Mouse (Mus musculus): ENCODE results near the gene Ybx2. TPM values are rescaled to one million over a fixed set of nuclear protein-coding genes. Genes with fewer than 3 reads are reported as not detected.

The Ybx2 gene
- polyA plus RNA-seq, 1 experiment from 2014 or later, result 6.6 TPM

DNA sequence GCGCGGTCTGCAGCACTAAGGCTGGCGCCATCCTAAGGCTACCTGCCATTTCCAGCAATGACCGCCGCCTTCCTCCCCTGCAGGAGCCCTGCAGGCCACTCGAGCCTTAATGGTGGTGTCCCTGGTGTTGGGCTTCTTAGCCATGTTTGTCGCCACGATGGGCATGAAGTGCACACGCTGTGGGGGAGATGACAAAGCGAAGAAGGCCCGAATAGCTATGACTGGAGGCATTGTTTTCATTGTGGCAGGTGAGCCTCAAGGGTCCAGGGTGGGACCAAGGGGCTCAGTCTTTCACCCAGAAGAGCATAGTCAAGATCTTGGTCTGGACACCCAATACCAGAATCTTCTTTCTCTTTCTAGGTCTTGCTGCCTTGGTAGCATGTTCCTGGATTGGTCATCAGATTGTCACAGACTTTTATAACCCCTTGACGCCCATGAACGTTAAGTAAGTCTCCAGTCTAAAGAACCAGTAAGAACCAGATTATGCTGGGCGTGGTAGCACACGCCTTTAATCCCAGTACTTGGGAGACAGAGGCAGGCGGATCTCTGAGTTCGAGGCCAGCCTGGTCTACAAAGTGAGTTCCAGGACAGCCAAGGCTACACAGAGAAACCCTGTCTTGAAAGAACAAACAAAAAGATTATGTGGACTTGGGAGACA lies 31.4 kb downstream of the Ybx2 start:
- H3K4me1 ChIP-seq (ENCODE audit: control insufficient read depth, insufficient read depth, low read length), result 0 out of 2 replicates have a peak, but pooled peaks cover 9% of the 10 kb centered on the region
- H3K4me2 ChIP-seq (replicated peaks; ENCODE audit: low read depth, low read length), result peak overlapping the region; percentile 59
- peaks cover 16% of the 10 kb centered on the region for H3K36me3 ChIP-seq (ENCODE audit: control insufficient read depth, insufficient read depth, low read length)
- peak overlapping the region; percentile 87; the same call in 1 of the 2 replicates for H3K27ac ChIP-seq (ENCODE audit: low read length)
- H3K27me3 ChIP-seq (ENCODE audit: control insufficient read depth, insufficient read depth, low read length), result peaks cover 27% of the 10 kb centered on the region
- peak overlapping the region; percentile 46 for H3K4me3 ChIP-seq (ENCODE audit: low read depth, low read length)
- no peaks in the 10 kb centered on the region for H3K9me3 ChIP-seq (ENCODE audit: control insufficient read depth, low read depth, low read length)
- H3K9ac ChIP-seq (replicated peaks; ENCODE audit: low read depth, low read length), result peak overlapping the region; percentile 60
- WGBS, result 37% methylated on average over 17 of the region's 17 CpGs
- ATAC-seq (ENCODE audit: insufficient number of reproducible peaks, insufficient read depth, low FRiP score, low read depth), result no peak

- Histone ChIP-seq H3K36me3 (ENCODE audit: control insufficient read depth, insufficient read depth, low read length) (peaks cover 16% of the 10 kb centered on the region), H3K4me1 (ENCODE audit: control insufficient read depth, insufficient read depth, low read length) (0 out of 2 replicates have a peak, but pooled peaks cover 9% of the 10 kb centered on the region), H3K9me3 (ENCODE audit: control insufficient read depth, low read depth, low read length) (no peaks in the 10 kb centered on the region), H3K27ac (ENCODE audit: low read length) (no peak overlapping the region), H3K9ac (replicated peaks; ENCODE audit: low read depth, low read length) (no peak overlapping the region), H3K27me3 (ENCODE audit: control insufficient read depth, insufficient read depth, low read length) (peaks cover 23% of the 10 kb centered on the region), H3K4me3 (ENCODE audit: low read depth, low read length) (no peak overlapping the region), H3K4me2 (replicated peaks; ENCODE audit: low read depth, low read length) (no peak overlapping the region)
- no peak for ATAC-seq (ENCODE audit: insufficient number of reproducible peaks, insufficient read depth, low FRiP score, low read depth)
- whole genome bisulfite sequencing, result 72% methylated on average over 4 of the region's 4 CpGs
These were observed 33.2 kb downstream of the Ybx2 start for GRCm38 (mm10) chr11:69968793-69969192.

DNA sequence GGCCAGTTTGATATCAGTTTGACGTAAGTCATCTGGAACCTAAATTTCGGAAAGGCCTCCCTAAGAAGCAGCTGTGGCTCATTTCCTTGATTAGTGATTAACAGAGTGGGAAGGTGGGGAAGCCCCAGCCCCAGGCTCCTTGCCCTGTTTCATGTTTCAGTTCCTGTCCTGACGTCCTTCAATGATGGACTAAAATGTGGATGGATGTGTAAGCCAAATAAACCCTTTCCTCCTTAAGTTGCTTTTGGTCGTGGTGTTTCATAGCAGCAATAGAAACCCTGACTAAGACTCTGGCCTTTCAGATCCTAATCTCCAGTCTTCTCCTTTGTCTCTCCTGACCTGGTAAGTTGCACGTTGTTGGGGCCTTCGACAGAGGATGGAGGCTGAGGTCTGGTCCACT lies 34.6 kb downstream of the Ybx2 start:
- Histone ChIP-seq H3K27ac (ENCODE audit: low read length) (peak overlapping the region; percentile 18; the same call in 1 of the 2 replicates), H3K9me3 (ENCODE audit: control insufficient read depth, low read depth, low read length) (no peaks in the 10 kb centered on the region), H3K9ac (replicated peaks; ENCODE audit: low read depth, low read length) (no peak overlapping the region), H3K4me1 (ENCODE audit: control insufficient read depth, insufficient read depth, low read length) (0 out of 2 replicates have a peak, but pooled peaks cover 9% of the 10 kb centered on the region), H3K27me3 (ENCODE audit: control insufficient read depth, insufficient read depth, low read length) (peaks cover 10% of the 10 kb centered on the region), H3K36me3 (ENCODE audit: control insufficient read depth, insufficient read depth, low read length) (peaks cover 26% of the 10 kb centered on the region), H3K4me2 (replicated peaks; ENCODE audit: low read depth, low read length) (no peak overlapping the region), H3K4me3 (ENCODE audit: low read depth, low read length) (no peak overlapping the region)
- ATAC-seq (ENCODE audit: insufficient number of reproducible peaks, insufficient read depth, low FRiP score, low read depth), result no peak
- WGBS, result 77% methylated on average over 6 of the region's 6 CpGs

DNA sequence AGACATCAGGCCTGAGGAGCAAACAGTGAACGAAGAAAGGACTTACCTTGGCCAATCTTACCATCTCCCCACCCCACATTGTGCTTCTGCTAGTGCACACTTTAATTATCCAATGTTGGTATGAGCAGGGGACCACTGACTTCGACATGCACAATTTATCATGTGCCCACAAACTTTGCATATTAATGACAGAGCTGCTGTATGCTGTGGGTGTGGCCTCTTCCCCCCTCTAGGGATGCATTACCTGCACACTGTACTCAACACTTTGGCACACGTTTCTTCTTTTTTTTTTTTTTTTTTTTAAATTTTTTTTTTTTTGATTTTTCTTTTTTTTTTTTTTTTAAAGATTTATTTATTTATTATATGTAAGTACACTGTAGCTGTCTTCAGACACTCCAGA lies 35.2 kb downstream of the Ybx2 start:
- H3K4me2 ChIP-seq (replicated peaks; ENCODE audit: low read depth, low read length), result no peak overlapping the region
- no peak overlapping the region for H3K9ac ChIP-seq (replicated peaks; ENCODE audit: low read depth, low read length)
- H3K9me3 ChIP-seq (ENCODE audit: control insufficient read depth, low read depth, low read length), result no peaks in the 10 kb centered on the region
- 73% methylated on average over 3 of the region's 3 CpGs for WGBS
- peaks cover 29% of the 10 kb centered on the region for H3K36me3 ChIP-seq (ENCODE audit: control insufficient read depth, insufficient read depth, low read length)
- H3K4me3 ChIP-seq (ENCODE audit: low read depth, low read length), result no peak overlapping the region
- no peak for ATAC-seq (ENCODE audit: insufficient number of reproducible peaks, insufficient read depth, low FRiP score, low read depth)
- H3K4me1 ChIP-seq (ENCODE audit: control insufficient read depth, insufficient read depth, low read length), result 0 out of 2 replicates have a peak, but pooled peaks cover 9% of the 10 kb centered on the region
- peaks cover 7% of the 10 kb centered on the region; the same call in 1 of the 2 replicates for H3K27me3 ChIP-seq (ENCODE audit: control insufficient read depth, insufficient read depth, low read length)
- no peak overlapping the region for H3K27ac ChIP-seq (ENCODE audit: low read length)

DNA sequence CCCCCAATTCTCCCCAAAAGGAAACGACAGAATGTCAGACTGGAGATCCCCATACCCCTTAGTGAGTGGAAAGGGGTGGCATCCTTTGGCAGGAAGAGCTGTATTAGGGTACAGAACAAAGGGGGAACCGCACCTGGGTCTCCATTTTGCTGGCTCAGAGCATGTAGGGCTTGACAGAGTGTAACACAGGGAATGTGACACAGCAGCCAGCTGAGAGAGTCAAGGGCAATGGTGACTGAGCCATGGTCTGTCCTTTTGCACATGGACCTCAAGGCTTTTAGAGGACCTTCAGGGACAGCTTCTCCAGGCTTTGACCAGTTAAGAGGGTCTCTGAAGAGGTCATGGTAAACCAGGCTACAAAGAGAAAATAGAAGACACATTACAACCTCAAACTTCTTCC lies 39.3 kb downstream of the Ybx2 start:
- Histone ChIP-seq H3K4me1 (ENCODE audit: control insufficient read depth, insufficient read depth, low read length) (no peaks in the 10 kb centered on the region), H3K27me3 (ENCODE audit: control insufficient read depth, insufficient read depth, low read length) (no peaks in the 10 kb centered on the region), H3K4me2 (replicated peaks; ENCODE audit: low read depth, low read length) (no peak overlapping the region), H3K27ac (ENCODE audit: low read length) (no peak overlapping the region), H3K36me3 (ENCODE audit: control insufficient read depth, insufficient read depth, low read length) (peaks cover 27% of the 10 kb centered on the region), H3K9me3 (ENCODE audit: control insufficient read depth, low read depth, low read length) (no peaks in the 10 kb centered on the region), H3K9ac (replicated peaks; ENCODE audit: low read depth, low read length) (no peak overlapping the region), H3K4me3 (ENCODE audit: low read depth, low read length) (no peak overlapping the region)
- no peak for ATAC-seq (ENCODE audit: insufficient number of reproducible peaks, insufficient read depth, low FRiP score, low read depth)
- WGBS, result 93% methylated on average over 2 of the region's 2 CpGs

GRCm38 (mm10) chr11:69976271-69976670 lies 40.7 kb downstream of the Ybx2 start:
- Histone ChIP-seq H3K27ac (ENCODE audit: low read length) (no peak overlapping the region), H3K36me3 (ENCODE audit: control insufficient read depth, insufficient read depth, low read length) (peaks cover 27% of the 10 kb centered on the region), H3K9ac (replicated peaks; ENCODE audit: low read depth, low read length) (no peak overlapping the region), H3K27me3 (ENCODE audit: control insufficient read depth, insufficient read depth, low read length) (no peaks in the 10 kb centered on the region), H3K9me3 (ENCODE audit: control insufficient read depth, low read depth, low read length) (no peaks in the 10 kb centered on the region), H3K4me2 (replicated peaks; ENCODE audit: low read depth, low read length) (no peak overlapping the region), H3K4me1 (ENCODE audit: control insufficient read depth, insufficient read depth, low read length) (no peaks in the 10 kb centered on the region), H3K4me3 (ENCODE audit: low read depth, low read length) (no peak overlapping the region)
- 83% methylated on average over 4 of the region's 4 CpGs for WGBS
- no peak for ATAC-seq (ENCODE audit: insufficient number of reproducible peaks, insufficient read depth, low FRiP score, low read depth)

- WGBS, result 3% methylated on average over 16 of the region's 16 CpGs
- Histone ChIP-seq H3K9me3 (ENCODE audit: control insufficient read depth, low read depth, low read length) (no peaks in the 10 kb centered on the region), H3K4me3 (ENCODE audit: low read depth, low read length) (peak overlapping the region; percentile 85), H3K9ac (replicated peaks; ENCODE audit: low read depth, low read length) (peak overlapping the region; percentile 90), H3K4me1 (ENCODE audit: control insufficient read depth, insufficient read depth, low read length) (peaks cover 16% of the 10 kb centered on the region; the same call in 1 of the 2 replicates), H3K27me3 (ENCODE audit: control insufficient read depth, insufficient read depth, low read length) (no peaks in the 10 kb centered on the region), H3K4me2 (replicated peaks; ENCODE audit: low read depth, low read length) (peak overlapping the region; percentile 81), H3K27ac (ENCODE audit: low read length) (peak overlapping the region; percentile 99), H3K36me3 (ENCODE audit: control insufficient read depth, insufficient read depth, low read length) (peaks cover 29% of the 10 kb centered on the region)
- ATAC-seq (ENCODE audit: insufficient number of reproducible peaks, insufficient read depth, low FRiP score, low read depth), result no peak
These were observed 44.2 kb downstream of the Ybx2 start for GRCm38 (mm10) chr11:69979827-69980195.

GRCm38 (mm10) chr11:69980196-69981140 lies 44.9 kb downstream of the Ybx2 start:
- H3K9me3 ChIP-seq (ENCODE audit: control insufficient read depth, low read depth, low read length), result no peaks in the 10 kb centered on the region
- peak overlapping the region; percentile 99 for H3K27ac ChIP-seq (ENCODE audit: low read length)
- H3K9ac ChIP-seq (replicated peaks; ENCODE audit: low read depth, low read length), result peak overlapping the region; percentile 90
- under 1% methylated on average over 57 of the region's 60 CpGs for whole genome bisulfite sequencing
- ATAC-seq (ENCODE audit: insufficient number of reproducible peaks, insufficient read depth, low FRiP score, low read depth), result peak; percentile 95
- H3K27me3 ChIP-seq (ENCODE audit: control insufficient read depth, insufficient read depth, low read length), result no peaks in the 10 kb centered on the region
- peak overlapping the region; percentile 85 for H3K4me3 ChIP-seq (ENCODE audit: low read depth, low read length)
- peaks cover 31% of the 10 kb centered on the region for H3K36me3 ChIP-seq (ENCODE audit: control insufficient read depth, insufficient read depth, low read length)
- H3K4me2 ChIP-seq (replicated peaks; ENCODE audit: low read depth, low read length), result peak overlapping the region; percentile 81
- peaks cover 16% of the 10 kb centered on the region; the same call in 1 of the 2 replicates for H3K4me1 ChIP-seq (ENCODE audit: control insufficient read depth, insufficient read depth, low read length)

All from stomach, embryonic 14.5 days (tissue).